Mouse (Mus musculus) adrenal gland, postnatal 36 days (tissue): ENCODE measurements around the gene Vmn2r103. TPM values are rescaled to one million over a fixed set of nuclear protein-coding genes. Genes with fewer than 3 reads are reported as not detected.

Experiments
- DNase-seq, 2 experiments: peaks; one replicate each; pipeline ENCODE4 v3.0.0; 2021; ENCODE audit warnings: mixed read lengths in 1 of 2
- long read RNA-seq, 2 experiments: library from polyadenylated mRNA; stranded (forward); transcript quantifications; one replicate each; pipeline ENCODE4 v2.0.0; 2021; ENCODE audit warnings: borderline sequencing depth in 2 of 2
- total RNA-seq, 2 experiments: library from RNA; stranded (reverse); gene quantifications; 2 replicates each; pipeline ENCODE4 v1.2.3; 2021

Vmn2r103 gene
- total RNA-seq = not detected
- long read RNA-seq, experiment 1 = 0 reads
- long read RNA-seq, experiment 2 = 0 reads

DNA sequence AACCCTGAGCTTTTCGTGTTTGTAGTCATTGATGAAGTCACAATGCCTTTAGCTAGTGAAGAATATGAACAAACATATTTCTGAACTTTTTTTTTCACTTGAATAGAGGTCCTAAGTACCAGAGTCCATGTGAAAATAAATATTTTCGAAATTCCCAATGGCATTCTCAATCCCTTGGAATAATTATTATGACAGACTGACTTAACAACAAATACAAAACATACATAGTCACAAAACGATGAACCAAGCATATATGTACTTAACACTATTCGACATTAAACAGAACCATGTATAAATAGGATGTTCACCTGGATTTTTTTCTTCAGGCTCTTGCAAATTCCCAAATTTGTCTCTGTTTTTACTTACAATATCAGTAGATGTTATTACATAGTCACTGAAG lies at the start of gene Vmn2r103:
Gene Vmn2r103 (plus strand): TSS at position 301 of the 400 bp plus-strand sequence.
- DNase-seq = no peak

DNA sequence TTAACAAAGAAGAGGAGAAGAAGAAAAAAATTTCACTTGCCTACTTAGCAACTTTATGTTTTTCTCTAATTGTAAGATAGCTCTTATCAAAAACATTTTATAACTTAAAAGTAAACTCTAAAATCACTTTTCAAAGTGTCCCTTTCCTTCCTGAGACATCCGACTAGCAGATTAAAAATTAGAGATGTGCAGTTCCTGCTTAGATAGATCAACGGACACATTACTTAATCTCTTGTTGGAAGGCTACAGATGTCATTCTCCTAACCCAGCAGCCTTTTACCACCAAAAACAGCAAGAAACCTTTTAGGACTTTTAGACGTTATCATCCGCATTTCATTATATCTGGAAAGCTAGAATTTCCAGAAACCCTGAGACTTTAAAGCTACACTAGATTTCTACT lies 5.8 kb downstream of the Vmn2r103 start:
- DNase-seq = no peak

DNA sequence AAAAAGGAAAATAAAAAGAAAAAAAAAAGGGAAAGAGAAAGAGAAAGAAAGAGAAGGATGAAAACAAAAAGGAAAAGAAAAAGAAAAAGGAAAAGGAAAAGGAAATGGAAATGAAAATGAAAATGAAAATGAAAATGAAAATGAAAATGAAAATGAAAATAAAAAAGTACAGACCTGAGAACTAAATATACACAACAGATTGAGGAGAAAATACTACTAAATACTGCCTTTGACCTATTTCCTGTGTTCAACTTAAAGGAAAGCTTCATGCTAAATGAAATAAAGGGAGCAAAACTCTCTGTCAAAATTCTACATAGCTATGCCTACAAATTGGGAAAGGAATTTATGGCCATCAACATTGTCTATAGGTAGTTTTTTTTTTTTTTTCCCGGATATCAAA lies 16.1 kb downstream of the Vmn2r103 start:
- no peak for DNase-seq

Other genes starting within 250 kb of the Vmn2r103 start
- not detected for gene Vmn2r101, start 196.1 kb upstream of the Vmn2r103 start, total RNA-seq
- not detected for gene Vmn2r102, start 113.0 kb upstream of the Vmn2r103 start, total RNA-seq